Mouse (Mus musculus) stomach, embryonic 14.5 days (tissue): Measurements from ENCODE around the gene Mpzl1. TPM values are rescaled to one million over a fixed set of nuclear protein-coding genes. Genes with fewer than 3 reads are reported as not detected.
A peak's percentile ranks its signal among the peaks of the same experiment; 100 is the strongest.

Experiments
- ATAC-seq: fragments of 200-750 bp; cut with Nextera tagmentation; 2 replicates; pipeline ENCODE4 v1.8.0; 2017; ENCODE audit warnings: low read depth, moderate TSS enrichment; ENCODE audit not compliant: insufficient number of reproducible peaks, insufficient read depth, low FRiP score
- H3K27ac ChIP-seq: fragments of 300-500 bp; sonication (generic); 2 replicates; pipeline ENCODE4 v1.5.1; 2014; ENCODE audit warnings: mild to moderate bottlenecking, low read length, moderate library complexity, mixed read lengths
- H3K27me3 ChIP-seq: fragments of 300-500 bp; sonication (generic); 2 replicates; pipeline ENCODE4 v1.6.1; 2014; ENCODE audit warnings: low read length, control low read depth, mixed read lengths; ENCODE audit not compliant: control insufficient read depth, insufficient read depth
- H3K36me3 ChIP-seq: fragments of 300-500 bp; sonication (generic); 2 replicates; pipeline ENCODE4 v1.6.1; 2014; ENCODE audit warnings: mild to moderate bottlenecking, control low read depth, low read length, moderate library complexity, mixed read lengths; ENCODE audit not compliant: control insufficient read depth, insufficient read depth
- H3K4me1 ChIP-seq: fragments of 300-500 bp; sonication (generic); 2 replicates; pipeline ENCODE4 v1.6.1; 2014; ENCODE audit warnings: low read length, control low read depth, mixed read lengths; ENCODE audit not compliant: control insufficient read depth, insufficient read depth
- H3K4me2 ChIP-seq: fragments of 300-500 bp; sonication (generic); replicated peaks from 2 replicates; pipeline ENCODE4 v1.6.1; 2014; ENCODE audit warnings: low read depth, low read length, control low read depth
- H3K4me3 ChIP-seq: fragments of 300-500 bp; sonication (generic); 2 replicates; pipeline ENCODE4 v1.5.1; 2014; ENCODE audit warnings: low read depth, low read length, control low read depth
- H3K9ac ChIP-seq: fragments of 300-500 bp; sonication (generic); replicated peaks from 2 replicates; pipeline ENCODE4 v1.6.1; 2014; ENCODE audit warnings: low read depth, mild to moderate bottlenecking, control low read depth, low read length, moderate library complexity, mixed read lengths
- H3K9me3 ChIP-seq: fragments of 300-500 bp; sonication (generic); 2 replicates; pipeline ENCODE4 v1.6.1; 2016; ENCODE audit warnings: low read depth, low read length, control low read depth; ENCODE audit not compliant: control insufficient read depth
- WGBS: fragments of 180-500 bp; shearing (Covaris S2); extraction: QIAGEN DNeasy Blood & Tissue Kit; methylation state at CpG from one replicate; pipeline ENCODE4 v1.1.7; 2014; 5-methylcytosine and 5-hydroxymethylcytosine counted together
- polyA plus RNA-seq: library from polyadenylated mRNA; unstranded; fragments of >200 nt; fragmentation: Nextera tagmentation; extraction: Ambion mirVana; gene quantifications from 2 replicates; pipeline ENCODE4 v1.2.1, GENCODE M21; 2014

Gene Mpzl1
- polyA plus RNA-seq, 1 experiment from 2014 or later, result 201 TPM

DNA sequence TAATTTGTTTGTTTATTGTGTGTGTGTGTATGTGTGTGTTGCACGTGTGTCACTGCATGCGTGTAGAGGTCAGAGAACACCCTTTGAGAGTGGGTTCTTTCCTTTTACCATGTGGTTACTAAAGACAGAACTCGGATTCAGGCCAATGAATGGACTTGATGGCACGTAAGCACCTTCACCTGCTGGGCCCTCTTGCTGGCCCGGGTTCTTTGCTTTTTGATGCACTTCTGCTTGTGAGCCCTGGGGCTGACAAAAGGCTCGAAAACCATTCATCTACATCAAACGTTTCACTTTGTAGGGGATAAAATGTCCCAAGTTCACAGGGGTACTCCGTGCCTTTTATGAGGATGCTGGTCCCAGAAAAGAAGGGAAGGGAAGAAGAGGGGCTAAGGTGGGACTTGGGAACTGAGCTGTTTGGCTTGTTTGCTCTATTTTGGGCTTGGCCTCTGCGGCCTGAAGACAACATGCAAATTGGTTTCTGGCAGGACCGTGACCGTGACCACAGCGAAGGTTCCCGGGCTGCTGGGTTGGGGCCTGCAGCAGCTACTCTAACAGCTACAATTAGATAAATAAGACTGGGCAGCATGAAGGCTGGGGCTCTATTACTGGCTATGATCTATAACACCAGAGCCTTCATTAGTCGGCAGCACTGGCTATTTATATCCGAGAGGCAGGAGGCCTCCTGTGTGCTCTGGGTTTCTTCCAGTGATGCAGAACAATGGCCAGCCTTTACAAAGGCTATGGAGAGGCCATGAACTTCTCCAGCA, 28.3 kb upstream of the Mpzl1 start:
- no peaks in the 10 kb centered on the region for H3K9me3 ChIP-seq
- H3K9ac ChIP-seq, result no peak overlapping the region
- no peak overlapping the region for H3K4me2 ChIP-seq
- no peaks in the 10 kb centered on the region for H3K27me3 ChIP-seq
- peak overlapping the region; percentile 13; the same call in 1 of the 2 replicates for H3K27ac ChIP-seq
- peaks cover 11% of the 10 kb centered on the region; the same call in 1 of the 2 replicates for H3K36me3 ChIP-seq
- no peaks in the 10 kb centered on the region for H3K4me1 ChIP-seq
- no peak overlapping the region for H3K4me3 ChIP-seq
- 64% methylated on average over 15 of the region's 15 CpGs for WGBS
- ATAC-seq, result no peak

DNA sequence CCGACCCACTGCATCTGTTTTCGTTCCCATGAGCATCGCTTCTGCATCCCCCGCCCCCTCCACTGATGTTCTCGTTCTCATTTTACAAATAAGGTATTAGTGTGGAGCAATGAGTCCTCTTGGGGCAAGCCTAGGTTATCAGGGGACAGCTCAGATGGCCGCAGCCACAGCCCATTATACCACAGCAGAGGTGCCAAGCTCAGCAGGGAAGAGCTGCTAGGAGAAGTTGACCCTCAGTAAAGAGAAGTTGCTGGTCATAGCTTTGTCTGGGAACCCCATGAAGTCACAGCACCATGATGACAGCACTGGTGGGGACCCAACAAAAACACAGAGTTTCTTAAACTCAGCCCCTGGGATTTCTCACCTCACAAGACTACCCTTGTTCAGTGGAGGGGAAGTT, 27.4 kb upstream of the Mpzl1 start:
- ATAC-seq, result no peak

DNA sequence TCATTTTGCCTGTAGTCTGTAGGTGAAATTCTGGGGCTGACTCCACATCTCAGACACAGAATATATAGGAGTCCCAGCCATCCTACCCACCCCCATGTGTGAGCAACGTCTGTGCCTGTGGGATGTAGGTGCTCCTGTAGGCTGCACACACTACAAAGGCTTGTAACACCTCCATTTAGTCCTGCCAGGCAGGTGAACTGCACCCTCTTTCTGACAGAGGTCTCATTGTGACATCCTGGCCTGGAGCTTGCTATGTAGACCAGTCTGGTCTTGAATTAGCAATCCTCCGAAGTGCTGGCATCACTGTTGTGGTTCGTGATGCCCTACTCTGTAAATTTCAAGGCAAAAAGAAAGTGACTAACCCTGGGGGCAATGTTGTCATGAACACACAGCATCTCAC, 26.9 kb upstream of the Mpzl1 start:
- ATAC-seq, result no peak
- Histone ChIP-seq H3K9ac (no peak overlapping the region), H3K4me2 (no peak overlapping the region), H3K4me1 (no peaks in the 10 kb centered on the region), H3K4me3 (no peak overlapping the region), H3K9me3 (no peaks in the 10 kb centered on the region), H3K27ac (no peak overlapping the region), H3K36me3 (peaks cover 15% of the 10 kb centered on the region; the same call in 1 of the 2 replicates), H3K27me3 (no peaks in the 10 kb centered on the region)
- WGBS, result 57% methylated on average over 3 of the region's 3 CpGs

More for the DNA sequence above, 27.4 kb upstream of the Mpzl1 start:
- no peak overlapping the region for H3K4me2 ChIP-seq
- 79% methylated on average over 6 of the region's 6 CpGs for WGBS
- H3K9me3 ChIP-seq, result no peaks in the 10 kb centered on the region
- no peaks in the 10 kb centered on the region for H3K27me3 ChIP-seq
- no peak overlapping the region for H3K9ac ChIP-seq
- H3K27ac ChIP-seq, result no peak overlapping the region
- H3K36me3 ChIP-seq, result peaks cover 15% of the 10 kb centered on the region; the same call in 1 of the 2 replicates
- no peak overlapping the region for H3K4me3 ChIP-seq
- H3K4me1 ChIP-seq, result no peaks in the 10 kb centered on the region

DNA sequence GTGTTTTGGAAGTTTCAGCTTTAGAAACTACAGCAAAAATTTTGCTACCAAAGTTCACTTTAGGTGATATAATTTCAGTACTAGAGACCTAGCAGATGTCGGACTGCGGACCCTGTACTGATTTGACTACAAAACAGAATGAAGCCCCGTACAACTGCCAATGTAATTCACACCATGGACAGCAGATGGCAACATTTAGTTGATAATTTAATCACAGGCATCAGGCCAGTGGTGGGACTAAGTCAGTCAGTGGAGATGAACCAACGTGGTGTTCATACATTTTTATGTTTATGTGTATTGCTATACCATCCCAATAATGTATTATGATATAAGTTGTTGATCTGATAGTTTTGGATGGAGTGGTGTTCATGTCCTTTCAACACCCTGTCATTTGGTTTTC, 26.4 kb upstream of the Mpzl1 start:
- Histone ChIP-seq H3K4me1 (no peaks in the 10 kb centered on the region), H3K27ac (no peak overlapping the region), H3K4me3 (no peak overlapping the region), H3K9me3 (no peaks in the 10 kb centered on the region), H3K36me3 (peaks cover 15% of the 10 kb centered on the region; the same call in 1 of the 2 replicates), H3K4me2 (no peak overlapping the region), H3K9ac (no peak overlapping the region), H3K27me3 (no peaks in the 10 kb centered on the region)
- WGBS, result 30% methylated on average over 4 of the region's 4 CpGs
- no peak; the same call in 1 of the 2 replicates for ATAC-seq

DNA sequence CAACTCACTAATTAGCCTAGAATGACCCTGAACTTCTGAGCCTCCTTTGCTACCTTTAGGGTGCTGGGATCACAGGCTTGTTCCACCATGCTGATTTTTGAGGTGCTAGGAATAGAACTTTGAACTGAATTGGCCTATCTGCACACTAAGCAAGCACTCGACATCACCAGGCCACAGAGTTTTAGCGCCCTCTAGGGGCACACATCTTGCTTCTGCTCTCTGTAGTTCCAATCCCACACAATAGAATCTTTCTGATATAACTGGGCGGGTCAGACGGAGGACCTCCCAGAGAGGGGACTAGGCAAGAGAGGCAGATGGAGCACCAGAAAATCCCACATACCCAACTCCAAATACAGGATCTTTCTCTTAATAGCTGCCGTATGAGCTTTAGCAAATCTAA, 24.3 kb upstream of the Mpzl1 start:
- Histone ChIP-seq H3K4me2 (no peak overlapping the region), H3K4me3 (no peak overlapping the region), H3K27me3 (no peaks in the 10 kb centered on the region), H3K36me3 (peaks cover 20% of the 10 kb centered on the region; the same call in 1 of the 2 replicates), H3K4me1 (no peaks in the 10 kb centered on the region), H3K9ac (no peak overlapping the region), H3K27ac (no peak overlapping the region), H3K9me3 (no peaks in the 10 kb centered on the region)
- 39% methylated on average over 5 of the region's 5 CpGs for WGBS
- ATAC-seq, result no peak

DNA sequence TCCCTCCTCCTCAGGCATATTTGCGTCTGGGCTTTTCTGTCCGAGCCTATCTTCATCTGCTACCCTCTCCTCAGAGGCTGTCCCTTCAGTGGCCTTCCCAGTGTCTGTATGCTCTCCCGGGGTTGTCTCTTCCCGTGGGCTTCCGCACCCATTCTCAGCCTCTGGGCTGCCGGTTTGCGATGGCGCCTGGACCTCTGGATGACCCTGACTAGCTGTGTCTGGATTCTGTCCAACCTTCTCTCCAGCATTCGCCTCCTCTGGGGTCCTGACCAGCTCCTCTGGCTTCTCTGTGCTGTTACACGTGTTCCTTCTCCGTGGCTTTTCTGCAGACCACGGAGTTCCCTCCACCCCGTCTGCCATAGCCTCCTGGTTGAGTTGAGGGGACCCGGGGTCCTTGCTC, 21.1 kb upstream of the Mpzl1 start:
- Histone ChIP-seq H3K27ac (no peak overlapping the region), H3K4me3 (no peak overlapping the region), H3K4me1 (no peaks in the 10 kb centered on the region), H3K4me2 (no peak overlapping the region), H3K27me3 (no peaks in the 10 kb centered on the region), H3K9me3 (no peaks in the 10 kb centered on the region), H3K36me3 (peaks cover 17% of the 10 kb centered on the region; the same call in 1 of the 2 replicates), H3K9ac (no peak overlapping the region)
- ATAC-seq, result no peak
- 67% methylated on average over 14 of the region's 14 CpGs for WGBS

DNA sequence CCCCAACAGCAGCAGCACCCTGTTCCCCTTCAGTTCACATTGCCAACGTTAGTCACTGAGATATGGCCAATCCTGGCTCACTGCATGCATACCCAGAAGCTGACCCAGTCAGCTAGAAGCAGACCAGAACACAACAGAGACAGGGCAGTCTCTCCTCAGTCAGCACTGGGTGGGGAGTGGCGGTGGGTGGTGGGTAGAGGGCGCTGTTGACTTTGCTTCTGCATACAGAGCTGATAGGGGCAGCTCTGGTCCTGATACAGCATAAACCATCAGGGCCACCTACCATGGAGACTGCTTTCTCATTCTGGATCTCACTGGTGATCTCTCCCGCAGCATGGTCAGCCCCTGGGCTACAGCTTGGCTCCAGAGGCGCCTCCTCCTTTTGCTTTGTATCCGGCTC, 20.7 kb upstream of the Mpzl1 start:
- WGBS, result 73% methylated on average over 6 of the region's 6 CpGs
- Histone ChIP-seq H3K9ac (no peak overlapping the region), H3K4me2 (no peak overlapping the region), H3K9me3 (no peaks in the 10 kb centered on the region), H3K4me1 (no peaks in the 10 kb centered on the region), H3K27ac (no peak overlapping the region), H3K4me3 (no peak overlapping the region), H3K36me3 (peaks cover 17% of the 10 kb centered on the region; the same call in 1 of the 2 replicates), H3K27me3 (no peaks in the 10 kb centered on the region)
- ATAC-seq, result no peak

DNA sequence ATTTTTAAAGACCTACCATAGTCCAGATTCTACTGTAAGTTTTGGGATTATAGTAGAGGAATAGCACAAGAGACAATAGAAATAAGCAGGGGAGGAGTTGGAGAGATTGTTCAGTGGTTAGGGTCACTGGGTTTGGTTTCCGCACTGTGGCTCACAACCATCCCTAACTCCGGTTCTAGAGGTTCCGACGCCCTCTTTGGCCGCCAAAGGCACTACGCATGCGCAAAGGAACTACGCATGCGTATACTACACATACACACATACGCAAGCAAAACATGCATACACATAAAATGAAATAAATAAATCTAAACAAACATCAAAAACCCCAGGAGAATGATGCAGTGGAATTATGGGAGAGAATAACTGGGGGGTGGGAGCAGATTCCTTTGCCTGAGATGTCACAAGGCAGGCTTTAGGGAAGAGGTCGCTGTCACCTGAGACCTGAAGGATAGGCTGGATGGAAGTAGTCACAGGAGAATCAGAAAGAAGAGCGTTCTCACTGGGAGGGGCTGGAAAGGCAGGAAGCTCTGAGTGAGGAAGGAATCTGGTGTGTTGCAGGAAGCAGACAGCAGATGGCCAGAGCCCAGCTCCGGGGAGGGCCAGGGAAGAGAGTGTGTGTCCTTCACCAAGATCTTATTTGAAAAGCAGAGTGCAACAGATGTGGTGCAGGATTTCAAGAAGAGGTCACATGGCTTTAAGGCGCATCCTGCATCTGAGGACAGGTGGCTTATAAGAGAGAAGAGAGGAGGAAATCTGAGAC, 19.0 kb upstream of the Mpzl1 start:
- Histone ChIP-seq H3K27me3 (no peaks in the 10 kb centered on the region), H3K4me2 (no peak overlapping the region), H3K4me1 (no peaks in the 10 kb centered on the region), H3K9me3 (no peaks in the 10 kb centered on the region), H3K27ac (no peak overlapping the region; the same call in 1 of the 2 replicates), H3K9ac (no peak overlapping the region), H3K36me3 (peaks cover 16% of the 10 kb centered on the region; the same call in 1 of the 2 replicates), H3K4me3 (no peak overlapping the region)
- 79% methylated on average over 14 of the region's 14 CpGs for WGBS
- no peak for ATAC-seq
